Mouse (Mus musculus) CH12.LX (cell line): ENCODE results near the gene Prpf40b. TPM values are rescaled to one million over a fixed set of nuclear protein-coding genes. Genes with fewer than 3 reads are reported as not detected.

ENCODE experiments used
- DNase-seq: peaks from one replicate; pipeline ENCODE4 v3.0.0-alpha.2; 2013; ENCODE audit errors: extremely low read depth
- H3K27ac ChIP-seq: 2 replicates; pipeline ENCODE4 v1.5.1; 2012; ENCODE audit warnings: low read depth, mild to moderate bottlenecking, control low read depth, moderate library complexity; ENCODE audit not compliant: insufficient read depth
- H3K27me3 ChIP-seq: replicated peaks from 2 replicates; pipeline ENCODE3; 2012; ENCODE audit warnings: inconsistent platforms
- H3K36me3 ChIP-seq, 2 experiments: replicated peaks in 1 of 2; 2 replicates each; pipeline versions ENCODE3 to v1.6.1; 2012; ENCODE audit warnings: inconsistent platforms in 1 of 2, low read length in 1 of 2, mild to moderate bottlenecking in 1 of 2, mixed read lengths in 1 of 2, moderate library complexity in 1 of 2; ENCODE audit not compliant: control insufficient read depth in 1 of 2, insufficient read depth in 1 of 2
- H3K4me1 ChIP-seq, 2 experiments: 2 replicates each; pipeline ENCODE4 v1.6.1; 2012; ENCODE audit warnings: inconsistent platforms in 1 of 2, moderate library complexity in 1 of 2; ENCODE audit not compliant: insufficient read depth in 2 of 2, control insufficient read depth in 1 of 2
- H3K4me2 ChIP-seq: 2 replicates; pipeline ENCODE4 v1.6.1; 2012; ENCODE audit warnings: low read depth, mild to moderate bottlenecking, control low read depth; ENCODE audit not compliant: poor library complexity, insufficient read depth, severe bottlenecking
- H3K4me3 ChIP-seq, 3 experiments: fragments of 150-350 bp in 1 of 3; sonication (generic) in 1 of 3; replicated peaks in 1 of 3; 2 replicates each; pipeline versions ENCODE3 to v1.5.1; 2011 to 2012; ENCODE audit warnings: low read depth in 2 of 3, low read length in 2 of 3, mild to moderate bottlenecking in 2 of 3, moderate library complexity in 2 of 3, control low read depth in 1 of 3, improper control_type of control experiment in 1 of 3, inconsistent platforms in 1 of 3, mixed read lengths in 1 of 3; ENCODE audit not compliant: poor library complexity in 1 of 3
- H3K79me2 ChIP-seq: replicated peaks from 2 replicates; pipeline ENCODE4 v1.6.1; 2012; ENCODE audit warnings: mild to moderate bottlenecking, moderate library complexity; ENCODE audit not compliant: control insufficient read depth, poor library complexity, insufficient read depth, severe bottlenecking; ENCODE audit errors: extremely low read depth
- H3K9ac ChIP-seq: 2 replicates; pipeline ENCODE4 v1.6.1; 2012; ENCODE audit warnings: low read depth, mild to moderate bottlenecking, control low read depth, moderate library complexity; ENCODE audit not compliant: insufficient read depth
- H3K9me3 ChIP-seq: replicated peaks from 2 replicates; pipeline ENCODE3; 2012; ENCODE audit warnings: low read length, inconsistent platforms, mixed read lengths
- BHLHE40 ChIP-seq: IDR thresholded peaks from 2 replicates; pipeline ENCODE4 v1.6.1; 2011; ENCODE audit warnings: mild to moderate bottlenecking, low read depth, low read length, improper control_type of control experiment
- CHD1 ChIP-seq: IDR thresholded peaks from 2 replicates; pipeline ENCODE4 v1.6.1; 2012; ENCODE audit warnings: low read depth, low read length, improper control_type of control experiment, inconsistent platforms
- CHD2 ChIP-seq: IDR thresholded peaks from 2 replicates; pipeline ENCODE4 v1.6.1; 2011; ENCODE audit warnings: low read length, improper control_type of control experiment
- ELF1 ChIP-seq: IDR thresholded peaks from 2 replicates; pipeline ENCODE4 v1.6.1; 2014; ENCODE audit warnings: low read depth, mild to moderate bottlenecking, inconsistent platforms, low read length, improper control_type of control experiment
- ETS1 ChIP-seq: conservative IDR thresholded peaks from 2 replicates; pipeline ENCODE4 v1.6.1; 2012; ENCODE audit warnings: low read depth, mild to moderate bottlenecking, inconsistent platforms, low read length, improper control_type of control experiment, moderate library complexity
- HCFC1 ChIP-seq: IDR thresholded peaks from 2 replicates; pipeline ENCODE4 v1.6.1; 2012; ENCODE audit warnings: low read depth, mild to moderate bottlenecking, inconsistent platforms, low read length, improper control_type of control experiment
- JUND ChIP-seq: conservative IDR thresholded peaks from 2 replicates; pipeline ENCODE4 v1.6.1; 2011; ENCODE audit warnings: low read depth, low read length, improper control_type of control experiment
- MAX ChIP-seq: IDR thresholded peaks from 2 replicates; pipeline ENCODE4 v1.6.1; 2011; ENCODE audit warnings: low read length, improper control_type of control experiment
- MAZ ChIP-seq: IDR thresholded peaks from 2 replicates; pipeline ENCODE4 v1.6.1; 2012; ENCODE audit warnings: low read depth, mild to moderate bottlenecking, inconsistent platforms, low read length, improper control_type of control experiment, moderate library complexity
- NELFE ChIP-seq: IDR thresholded peaks from 2 replicates; pipeline ENCODE4 v1.6.1; 2011; ENCODE audit warnings: low read depth, low read length, improper control_type of control experiment
- NRF1 ChIP-seq: IDR thresholded peaks from 2 replicates; pipeline ENCODE4 v1.6.1; 2014; ENCODE audit warnings: low read depth, mild to moderate bottlenecking, inconsistent platforms, low read length, improper control_type of control experiment, moderate library complexity
- PAX5 ChIP-seq: IDR thresholded peaks from 2 replicates; pipeline ENCODE4 v1.6.1; 2012; ENCODE audit warnings: low read length, inconsistent platforms, mixed read lengths
- POLR2AphosphoS2 ChIP-seq: IDR thresholded peaks from 2 replicates; pipeline ENCODE4 v1.6.1; 2011; ENCODE audit warnings: low read depth, low read length, improper control_type of control experiment
- RAD21 ChIP-seq: IDR thresholded peaks from 2 replicates; pipeline ENCODE4 v1.6.1; 2011; ENCODE audit warnings: low read depth, mild to moderate bottlenecking, low read length, improper control_type of control experiment, moderate library complexity
- RCOR1 ChIP-seq: conservative IDR thresholded peaks from 2 replicates; pipeline ENCODE4 v1.6.1; 2012; ENCODE audit warnings: low read depth, mild to moderate bottlenecking, inconsistent platforms, low read length, improper control_type of control experiment
- SIN3A ChIP-seq: IDR thresholded peaks from 2 replicates; pipeline ENCODE4 v1.6.1; 2012; ENCODE audit warnings: low read length, improper control_type of control experiment, inconsistent platforms
- SMC3 ChIP-seq: IDR thresholded peaks from 2 replicates; pipeline ENCODE4 v1.6.1; 2011; ENCODE audit warnings: low read depth, low read length, improper control_type of control experiment
- TBP ChIP-seq: conservative IDR thresholded peaks from 2 replicates; pipeline ENCODE4 v1.6.1; 2011; ENCODE audit warnings: low read depth, low read length, improper control_type of control experiment
- UBTF ChIP-seq: IDR thresholded peaks from 2 replicates; pipeline ENCODE4 v1.6.1; 2012; ENCODE audit warnings: low read depth, mild to moderate bottlenecking, inconsistent platforms, low read length, improper control_type of control experiment, moderate library complexity
- USF1 ChIP-seq: IDR thresholded peaks from 2 replicates; pipeline ENCODE4 v1.6.1; 2014; ENCODE audit warnings: low read depth, mild to moderate bottlenecking, inconsistent platforms, low read length, improper control_type of control experiment
- ZMIZ1 ChIP-seq: IDR thresholded peaks from 2 replicates; pipeline ENCODE4 v1.6.1; 2012; ENCODE audit warnings: low read depth, mild to moderate bottlenecking, inconsistent platforms, low read length, improper control_type of control experiment
- ZNF384 ChIP-seq: IDR thresholded peaks from 2 replicates; pipeline ENCODE4 v1.6.1; 2012; ENCODE audit warnings: low read depth, low read length, improper control_type of control experiment, inconsistent platforms
- dilution Hi-C: fragments of 300-500 bp; cut with MboI; formaldehyde crosslinking; loops from 2 replicates; pipeline ENCODE4 v1.14.3; 2020; ENCODE audit warnings: low sequenced_read_pairs; ENCODE audit not compliant: extremely low pct_unique_long_range_greater_than_20kb, extremely low pct_ligation_motif_present
- in situ Hi-C: fragments of 300-500 bp; cut with MboI; formaldehyde crosslinking; loops from 3 replicates; pipeline ENCODE4 v1.14.3; 2019; ENCODE audit warnings: low sequenced_read_pairs, low pct_ligation_motif_present, low pct_unique_long_range_greater_than_20kb, mixed read lengths
- polyA plus RNA-seq: library from polyadenylated mRNA; unstranded; fragments of >175 nt; gene quantifications from 2 replicates; pipeline ENCODE4 v1.2.1, GENCODE M21; 2012; ENCODE audit warnings: low read depth; ENCODE audit not compliant: insufficient read length
- total RNA-seq, 2 experiments: library from RNA; depleted of rRNA; stranded (reverse); fragments of 300-350 nt in 1 of 2; fragments of >200 nt in 1 of 2; gene quantifications; 2 replicates each; pipeline ENCODE4 v1.2.3; 2012 to 2014

Prpf40b gene
- total and polyA plus RNA-seq, 3 experiments = 11.7 to 31.8 (median 27.9) TPM

- Histone ChIP-seq H3K4me3 (no peak overlapping the region), H3K4me1 (no peaks in the 10 kb centered on the region; a peak in 1 of 4 replicates), H3K27ac (no peak overlapping the region), H3K4me2 (no peak overlapping the region), H3K9ac (no peak overlapping the region), H3K27me3 (no peaks in the 10 kb centered on the region), H3K36me3 (peaks cover 86 to 99% of the 10 kb centered on the region in 2 experiments), H3K79me2 (no peaks in the 10 kb centered on the region), H3K9me3 (no peaks in the 10 kb centered on the region)
- no peak for DNase-seq
- TF ChIP-seq TBP (no peak), ZMIZ1 (no peak), JUND (no peak), MAZ (no peak), RAD21 (no peak), RCOR1 (no peak), USF1 (no peak), UBTF (no peak), PAX5 (no peak), HCFC1 (no peak), POLR2AphosphoS2 (no peak), SIN3A (no peak), ELF1 (no peak), SMC3 (no peak), BHLHE40 (no peak), ZNF384 (no peak), NRF1 (no peak), MAX (no peak), ETS1 (no peak), CHD1 (no peak)
- dilution Hi-C loops = no loop called here
- in situ Hi-C loops = loop anchor here (10.0 kb wide), 1 partner anchor 56 kb away; the partner anchor contains the start of gene Fmnl3
Measured at GRCm38 (mm10) chr15:99318861-99319410, 24.0 kb downstream of the Prpf40b start.

- no peak overlapping the region for H3K4me2 ChIP-seq
- no peaks in the 10 kb centered on the region; a peak in 1 of 4 replicates for H3K4me1 ChIP-seq
- DNase-seq = no peak
- H3K27me3 ChIP-seq = no peaks in the 10 kb centered on the region
- TF ChIP-seq NELFE (no peak), USF1 (no peak), CHD2 (no peak)
- no peak overlapping the region for H3K4me3 ChIP-seq
- no peaks in the 10 kb centered on the region for H3K9me3 ChIP-seq
- H3K9ac ChIP-seq = no peak overlapping the region
- H3K27ac ChIP-seq = no peak overlapping the region
- peaks cover 86 to 99% of the 10 kb centered on the region in 2 experiments for H3K36me3 ChIP-seq
- dilution Hi-C loops = no loop called here
- in situ Hi-C loops = loop anchor here (10.0 kb wide), 1 partner anchor 55 kb away; the partner anchor contains the start of gene Fmnl3
- no peaks in the 10 kb centered on the region for H3K79me2 ChIP-seq
Measured at GRCm38 (mm10) chr15:99319411-99319871, 24.6 kb downstream of the Prpf40b start.
